Mouse (Mus musculus): ENCODE measurements around the gene Mobp. TPM values are rescaled to one million over a fixed set of nuclear protein-coding genes. Genes with fewer than 3 reads are reported as not detected.

Gene Mobp
- total and polyA plus RNA-seq, 3 experiments: 0.17 TPM; not detected in 2

GRCm38 (mm10) chr9:120113456-120113855 lies 36.1 kb upstream of the Mobp start:
- no peak overlapping the region for H3K27ac ChIP-seq (ENCODE audit: insufficient read depth, low read depth)
- H3K4me1 ChIP-seq (ENCODE audit: control insufficient read depth in 1 of 2, insufficient read depth in 2 of 2): peaks cover 12 to 45% of the 10 kb centered on the region in 2 experiments
- DNase-seq (ENCODE audit: extremely low read depth): no peak
- no peaks in the 10 kb centered on the region for H3K27me3 ChIP-seq (replicated peaks)
- in situ Hi-C loops (cut with MboI; ENCODE audit: low pct_ligation_motif_present, low pct_unique_long_range_greater_than_20kb, low sequenced_read_pairs) (no loop called here), dilution Hi-C loops (cut with MboI; ENCODE audit: extremely low pct_ligation_motif_present, extremely low pct_unique_long_range_greater_than_20kb, low sequenced_read_pairs) (no loop called here)
- TF ChIP-seq HCFC1 (IDR thresholded peaks at IDR 0.05; ENCODE audit: low read depth, low read length) (no peak), CHD1 (IDR thresholded peaks at IDR 0.05; ENCODE audit: low read depth, low read length) (no peak), MAZ (IDR thresholded peaks at IDR 0.05; ENCODE audit: low read depth, low read length) (no peak), BHLHE40 (IDR thresholded peaks at IDR 0.05; ENCODE audit: low read depth, low read length) (no peak), SIN3A (IDR thresholded peaks at IDR 0.05; ENCODE audit: low read length) (no peak), POLR2A (IDR thresholded peaks at IDR 0.05; ENCODE audit: low read depth, low read length) (no peak), ETS1 (conservative IDR thresholded peaks at IDR 0.05; ENCODE audit: low read depth, low read length) (no peak), ZNF384 (IDR thresholded peaks at IDR 0.05; ENCODE audit: low read depth, low read length) (no peak), RAD21 (IDR thresholded peaks at IDR 0.05; ENCODE audit: low read depth, low read length) (no peak), IRF4 (IDR thresholded peaks at IDR 0.05; ENCODE audit: low read depth, low read length) (no peak), MYC (IDR thresholded peaks at IDR 0.05; ENCODE audit: low read depth, low read length) (no peak), MAFK (IDR thresholded peaks at IDR 0.05; ENCODE audit: insufficient replicate concordance, low read length) (no peak)
- no peaks in the 10 kb centered on the region for H3K9me3 ChIP-seq (replicated peaks; ENCODE audit: low read length)
- H3K36me3 ChIP-seq (replicated peaks in 1 of 2; ENCODE audit: control insufficient read depth in 1 of 2, insufficient read depth in 1 of 2, low read length in 1 of 2): peaks cover 14 to 28% of the 10 kb centered on the region in 2 experiments
- H3K4me3 ChIP-seq (replicated peaks in 1 of 3; ENCODE audit: low read depth in 2 of 3, low read length in 2 of 3, poor library complexity in 1 of 3): no peak overlapping the region
- H3K79me2 ChIP-seq (replicated peaks; ENCODE audit: control insufficient read depth, extremely low read depth, insufficient read depth, poor library complexity, severe bottlenecking): peaks cover 13% of the 10 kb centered on the region
- H3K4me2 ChIP-seq (ENCODE audit: insufficient read depth, low read depth, poor library complexity, severe bottlenecking): no peak overlapping the region
- no peak overlapping the region for H3K9ac ChIP-seq (ENCODE audit: insufficient read depth, low read depth)

- no peak for DNase-seq (ENCODE audit: extremely low read depth)
- H3K27ac ChIP-seq (ENCODE audit: insufficient read depth, low read depth): no peak overlapping the region
These were observed 35.3 kb upstream of the Mobp start for GRCm38 (mm10) chr9:120114051-120114788.

More at GRCm38 (mm10) chr9:120114051-120114788, 35.3 kb upstream of the Mobp start:
- Histone ChIP-seq H3K79me2 (replicated peaks; ENCODE audit: control insufficient read depth, extremely low read depth, insufficient read depth, poor library complexity, severe bottlenecking) (peaks cover 13% of the 10 kb centered on the region), H3K9ac (ENCODE audit: insufficient read depth, low read depth) (no peak overlapping the region), H3K27me3 (replicated peaks) (no peaks in the 10 kb centered on the region), H3K4me1 (ENCODE audit: control insufficient read depth in 1 of 2, insufficient read depth in 2 of 2) (peaks cover 12 to 48% of the 10 kb centered on the region in 2 experiments), H3K9me3 (replicated peaks; ENCODE audit: low read length) (no peaks in the 10 kb centered on the region), H3K36me3 (replicated peaks in 1 of 2; ENCODE audit: control insufficient read depth in 1 of 2, insufficient read depth in 1 of 2, low read length in 1 of 2) (peaks cover 17 to 34% of the 10 kb centered on the region in 2 experiments), H3K4me2 (ENCODE audit: insufficient read depth, low read depth, poor library complexity, severe bottlenecking) (no peak overlapping the region), H3K4me3 (replicated peaks in 1 of 3; ENCODE audit: low read depth in 2 of 3, low read length in 2 of 3, poor library complexity in 1 of 3) (no peak overlapping the region)
- dilution Hi-C loops (cut with MboI; ENCODE audit: extremely low pct_ligation_motif_present, extremely low pct_unique_long_range_greater_than_20kb, low sequenced_read_pairs) (no loop called here), in situ Hi-C loops (cut with MboI; ENCODE audit: low pct_ligation_motif_present, low pct_unique_long_range_greater_than_20kb, low sequenced_read_pairs) (no loop called here)
- TF ChIP-seq UBTF (IDR thresholded peaks at IDR 0.05; ENCODE audit: low read depth, low read length): no peak
- no peak for TF ChIP-seq CTCF (conservative IDR thresholded peaks at IDR 0.05 in 1 of 2, IDR thresholded peaks at IDR 0.05 in 1 of 2; ENCODE audit: low read depth in 2 of 2, low read length in 2 of 2)
- TF ChIP-seq MAZ (IDR thresholded peaks at IDR 0.05; ENCODE audit: low read depth, low read length): no peak
- no peak for TF ChIP-seq KAT2A (IDR thresholded peaks at IDR 0.05; ENCODE audit: insufficient replicate concordance, low read length)
- no peak for TF ChIP-seq BHLHE40 (IDR thresholded peaks at IDR 0.05; ENCODE audit: low read depth, low read length)
- no peak for TF ChIP-seq CHD1 (IDR thresholded peaks at IDR 0.05; ENCODE audit: low read depth, low read length)
- TF ChIP-seq E2F4 (IDR thresholded peaks at IDR 0.05; ENCODE audit: insufficient replicate concordance, low read depth, low read length): no peak
- no peak for TF ChIP-seq HCFC1 (IDR thresholded peaks at IDR 0.05; ENCODE audit: low read depth, low read length)
- no peak for TF ChIP-seq IRF4 (IDR thresholded peaks at IDR 0.05; ENCODE audit: low read depth, low read length)
- no peak for TF ChIP-seq PAX5 (IDR thresholded peaks at IDR 0.05; ENCODE audit: low read length)
- no peak for TF ChIP-seq JUND (conservative IDR thresholded peaks at IDR 0.05; ENCODE audit: low read depth, low read length)
- TF ChIP-seq POLR2AphosphoS2 (IDR thresholded peaks at IDR 0.05; ENCODE audit: low read depth, low read length): no peak
- TF ChIP-seq USF1 (IDR thresholded peaks at IDR 0.05; ENCODE audit: low read depth, low read length): no peak
- no peak for TF ChIP-seq TCF12 (IDR thresholded peaks at IDR 0.05; ENCODE audit: low read depth, low read length)
- TF ChIP-seq POLR2A (IDR thresholded peaks at IDR 0.05; ENCODE audit: low read depth, low read length): no peak
- TF ChIP-seq NRF1 (IDR thresholded peaks at IDR 0.05; ENCODE audit: low read depth, low read length): no peak
- TF ChIP-seq CHD2 (IDR thresholded peaks at IDR 0.05; ENCODE audit: low read length): no peak

Data from CH12.LX (cell line).